Mouse (Mus musculus) hindbrain, embryonic 13.5 days (tissue): Measurements from ENCODE around the gene Fbxl18. TPM values are rescaled to one million over a fixed set of nuclear protein-coding genes. Genes with fewer than 3 reads are reported as not detected.

Experiments
- polyA plus RNA-seq: library from polyadenylated mRNA; unstranded; fragments of >200 nt; fragmentation: Nextera tagmentation; extraction: Ambion mirVana; gene quantifications from 2 replicates; pipeline ENCODE4 v1.2.1, GENCODE M21; 2015

Fbxl18 gene
- polyA plus RNA-seq, 1 experiment from 2014 or later = 36.6 TPM

Other genes with a start within 250 kb of the Fbxl18 start
- gene Slc29a4, start 202.9 kb downstream of the Fbxl18 start, polyA plus RNA-seq = 77.3 and 77.9 TPM in 2 replicates
- gene Tnrc18, start 77.8 kb downstream of the Fbxl18 start, polyA plus RNA-seq = 33.1 and 35.8 TPM in 2 replicates
- 17,657 and 17,716 TPM in 2 replicates for gene Actb, start 11.3 kb upstream of the Fbxl18 start, polyA plus RNA-seq
- 484 and 516 TPM in 2 replicates for gene Fscn1, start 64.9 kb upstream of the Fbxl18 start, polyA plus RNA-seq
- 34.0 and 38.3 TPM in 2 replicates for gene Rnf216, start 217.6 kb upstream of the Fbxl18 start, polyA plus RNA-seq